Mouse (Mus musculus) left cerebral cortex, adult 6 months (tissue): ENCODE data around the gene Lin7b. TPM values are rescaled to one million over a fixed set of nuclear protein-coding genes. Genes with fewer than 3 reads are reported as not detected.

Experiments
- long read RNA-seq, 2 experiments: library from polyadenylated mRNA; unstranded; transcript quantifications; one replicate each; pipeline ENCODE4 v2.0.0; 2019 to 2020
- polyA plus RNA-seq: library from polyadenylated mRNA; unstranded; fragments of <200 nt; fragmentation: Nextera tagmentation; gene quantifications from 2 replicates; pipeline ENCODE4 v1.2.3, GENCODE M21; 2021

The Lin7b gene
- polyA plus RNA-seq, result 270 and 272 TPM in 2 replicates
- long read RNA-seq, experiment 1, transcript Lin7b-201 (6 exons, 735 nt), result major isoform, 24 of 107 reads
- long read RNA-seq, experiment 1, partial matches to known transcripts, result 17 of 107 reads
- long read RNA-seq, experiment 1, other reads (novel, unspliced or antisense), result 61 of 107 reads
- long read RNA-seq, experiment 2, transcript Lin7b-201 (6 exons, 735 nt), result major isoform, 129 of 196 reads
- long read RNA-seq, experiment 2, partial matches to known transcripts, result 48 of 196 reads
- long read RNA-seq, experiment 2, other reads (novel, unspliced or antisense), result 18 of 196 reads

GRCm38 (mm10) chr7:45370475-45371311, at the start of gene Lin7b:
Gene Lin7b, minus strand, starts transcription at chr7:45370583.

GRCm38 (mm10) chr7:45413113-45413863, 42.9 kb upstream of the Lin7b start, which contains the start of gene Ntf5:
Gene Ntf5, plus strand, starts transcription at chr7:45413695.

GRCm38 (mm10) chr7:45405091-45406075, 35.0 kb upstream of the Lin7b start, which contains the start of gene Kcna7:
Gene Kcna7, plus strand, starts transcription at chr7:45405653.

GRCm38 (mm10) chr7:45395578-45396336, 25.4 kb upstream of the Lin7b start, which contains the start of gene Snrnp70:
Gene Snrnp70, minus strand, starts transcription at chr7:45395742.

GRCm38 (mm10) chr7:45366652-45367019, 3.7 kb downstream of the Lin7b start, which contains the start of gene Ppfia3:
Gene Ppfia3, minus strand, starts transcription at chr7:45367019.

GRCm38 (mm10) chr7:45335056-45335455, 35.3 kb downstream of the Lin7b start, which contains the start of gene Hrc:
Gene Hrc, plus strand, starts transcription at chr7:45335290.

GRCm38 (mm10) chr7:45333431-45333982, 36.9 kb downstream of the Lin7b start, which contains the start of gene Trpm4:
Gene Trpm4, minus strand, starts transcription at chr7:45333780.

Other genes with a start within 250 kb of the Lin7b start
- gene Rps11, start 246.1 kb downstream of the Lin7b start, polyA plus RNA-seq, result 1,227 and 1,374 TPM in 2 replicates
- 2,046 and 2,172 TPM in 2 replicates for gene Rpl13a, start 241.8 kb downstream of the Lin7b start, polyA plus RNA-seq
- gene Gm45713, start 234.4 kb downstream of the Lin7b start, polyA plus RNA-seq, result 0.14 TPM in 1 of 2 replicates, not detected in the other
- 0.70 and 0.99 TPM in 2 replicates for gene Flt3l, start 234.2 kb downstream of the Lin7b start, polyA plus RNA-seq
- 37.8 and 48.3 TPM in 2 replicates for gene Pih1d1, start 216.3 kb downstream of the Lin7b start, polyA plus RNA-seq
- gene Aldh16a1, start 216.0 kb downstream of the Lin7b start, polyA plus RNA-seq, result 4.8 TPM in 2 replicates
- gene Slc17a7, start 206.6 kb downstream of the Lin7b start, polyA plus RNA-seq, result 45.6 and 104 TPM in 2 replicates
- gene Gfy, start 191.0 kb downstream of the Lin7b start, polyA plus RNA-seq, result 0.05 TPM in 1 of 2 replicates, not detected in the other
- gene Pth2, start 189.6 kb downstream of the Lin7b start, polyA plus RNA-seq, result not detected in 2 replicates
- gene Ccdc155, start 165.7 kb downstream of the Lin7b start, polyA plus RNA-seq, result 3.6 and 4.4 TPM in 2 replicates
- 41.8 and 55.2 TPM in 2 replicates for gene Dkkl1, start 158.4 kb downstream of the Lin7b start, polyA plus RNA-seq
- 0.40 and 2.1 TPM in 2 replicates for gene Tead2, start 154.8 kb downstream of the Lin7b start, polyA plus RNA-seq
- 9.9 and 10.6 TPM in 2 replicates for gene Cd37, start 131.5 kb downstream of the Lin7b start, polyA plus RNA-seq
- 1.1 and 1.6 TPM in 2 replicates for gene Slc6a16, start 129.5 kb downstream of the Lin7b start, polyA plus RNA-seq
- gene Slc6a21, start 93.1 kb downstream of the Lin7b start, polyA plus RNA-seq, result not detected in 2 replicates
- 9.2 and 15.2 TPM in 2 replicates for gene Trpm4, start 36.8 kb downstream of the Lin7b start, polyA plus RNA-seq
- 0.05 and 0.11 TPM in 2 replicates for gene Hrc, start 35.3 kb downstream of the Lin7b start, polyA plus RNA-seq
- 11.0 and 32.9 TPM in 2 replicates for gene Ppfia3, start 3.6 kb downstream of the Lin7b start, polyA plus RNA-seq
- gene Snrnp70, start 25.2 kb upstream of the Lin7b start, polyA plus RNA-seq, result 34.4 and 37.7 TPM in 2 replicates
- not detected in 2 replicates for gene Kcna7, start 35.1 kb upstream of the Lin7b start, polyA plus RNA-seq
- gene Ntf5, start 43.1 kb upstream of the Lin7b start, polyA plus RNA-seq, result 0.10 TPM in 1 of 2 replicates, not detected in the other
- 0.19 TPM in 1 of 2 replicates, not detected in the other for gene Lhb, start 50.2 kb upstream of the Lin7b start, polyA plus RNA-seq
- 8.9 and 9.1 TPM in 2 replicates for gene Gys1, start 64.3 kb upstream of the Lin7b start, polyA plus RNA-seq
- 34.4 and 45.9 TPM in 2 replicates for gene Ruvbl2, start 67.5 kb upstream of the Lin7b start, polyA plus RNA-seq
- 1,322 and 1,591 TPM in 2 replicates for gene Ftl1, start 89.3 kb upstream of the Lin7b start, polyA plus RNA-seq
- gene Bax, start 96.3 kb upstream of the Lin7b start, polyA plus RNA-seq, result 94.9 and 121 TPM in 2 replicates
- gene Tulp2, start 111.3 kb upstream of the Lin7b start, polyA plus RNA-seq, result 0.08 and 0.17 TPM in 2 replicates
- gene Gm45808, start 116.2 kb upstream of the Lin7b start, polyA plus RNA-seq, result not detected in 2 replicates
- 3.8 TPM in 2 replicates for gene Dhdh, start 118.2 kb upstream of the Lin7b start, polyA plus RNA-seq
- gene Nucb1, start 139.8 kb upstream of the Lin7b start, polyA plus RNA-seq, result 48.4 and 64.7 TPM in 2 replicates
- gene Ppp1r15a, start 155.7 kb upstream of the Lin7b start, polyA plus RNA-seq, result 18.3 and 18.8 TPM in 2 replicates
- gene Plekha4, start 155.7 kb upstream of the Lin7b start, polyA plus RNA-seq, result 3.8 and 7.2 TPM in 2 replicates
- gene Hsd17b14, start 184.3 kb upstream of the Lin7b start, polyA plus RNA-seq, result 0.36 and 0.38 TPM in 2 replicates
- gene Bcat2, start 199.6 kb upstream of the Lin7b start, polyA plus RNA-seq, result 6.9 and 8.4 TPM in 2 replicates
- 0.22 and 0.24 TPM in 2 replicates for gene Fgf21, start 244.9 kb upstream of the Lin7b start, polyA plus RNA-seq
- 0.06 and 0.07 TPM in 2 replicates for gene Fut1, start 246.7 kb upstream of the Lin7b start, polyA plus RNA-seq